Mouse (Mus musculus): ENCODE data around the gene Sumo1.

DNA sequence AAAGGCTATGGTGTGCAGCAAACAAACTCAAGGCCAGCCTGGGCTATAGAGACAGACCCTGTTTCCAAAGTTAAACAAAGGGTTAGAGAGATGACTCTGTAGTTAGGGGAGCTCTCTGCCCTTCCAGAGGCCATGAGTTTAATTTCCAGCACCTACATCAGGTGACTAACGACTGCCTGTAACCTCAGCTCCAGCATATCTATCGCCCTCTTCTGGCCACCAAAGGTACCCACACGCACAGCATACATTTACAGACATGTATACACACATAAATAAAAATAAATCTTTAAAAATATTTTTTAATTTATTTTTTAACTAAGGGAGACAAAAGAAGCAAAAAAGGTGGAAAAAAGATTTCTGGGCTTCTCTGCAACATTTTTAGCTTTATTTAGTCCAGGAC, 59.7 kb downstream of the Sumo1 start:
- TF ChIP-seq ZC3H11A (IDR thresholded peaks at IDR 0.05; ENCODE audit: low read depth, low read length) = no peak
- TF ChIP-seq UBTF (IDR thresholded peaks at IDR 0.05; ENCODE audit: low read depth, low read length) = no peak
- peak in 1 of 2 experiments; percentile 33; a peak in 2 of 4 replicates for TF ChIP-seq CTCF (conservative IDR thresholded peaks at IDR 0.05 in 1 of 2, IDR thresholded peaks at IDR 0.05 in 1 of 2; ENCODE audit: low read depth in 2 of 2, low read length in 2 of 2)
- no peak for TF ChIP-seq ZNF384 (IDR thresholded peaks at IDR 0.05; ENCODE audit: low read depth, low read length)
- no peak for TF ChIP-seq SMC3 (IDR thresholded peaks at IDR 0.05; ENCODE audit: low read depth, low read length)
- TF ChIP-seq POLR2AphosphoS2 (IDR thresholded peaks at IDR 0.05; ENCODE audit: low read depth, low read length) = no peak
- TF ChIP-seq POLR2A (IDR thresholded peaks at IDR 0.05; ENCODE audit: low read depth, low read length) = no peak
- no peak for TF ChIP-seq ZKSCAN1 (IDR thresholded peaks at IDR 0.05; ENCODE audit: borderline replicate concordance, low read depth, low read length)
- TF ChIP-seq USF2 (conservative IDR thresholded peaks at IDR 0.05; ENCODE audit: low read depth, low read length) = no peak
- no peak for TF ChIP-seq NELFE (IDR thresholded peaks at IDR 0.05; ENCODE audit: low read depth, low read length)
- no peak for TF ChIP-seq ELF1 (IDR thresholded peaks at IDR 0.05; ENCODE audit: low read depth, low read length)
- no peak for TF ChIP-seq ETS1 (conservative IDR thresholded peaks at IDR 0.05; ENCODE audit: low read depth, low read length)
- no peak for TF ChIP-seq CHD2 (IDR thresholded peaks at IDR 0.05; ENCODE audit: low read length)
